Mouse (Mus musculus): ENCODE data around the gene Zfp277.
A peak's percentile ranks its signal among the peaks of the same experiment; 100 is the strongest.

Gene Zfp277

DNA sequence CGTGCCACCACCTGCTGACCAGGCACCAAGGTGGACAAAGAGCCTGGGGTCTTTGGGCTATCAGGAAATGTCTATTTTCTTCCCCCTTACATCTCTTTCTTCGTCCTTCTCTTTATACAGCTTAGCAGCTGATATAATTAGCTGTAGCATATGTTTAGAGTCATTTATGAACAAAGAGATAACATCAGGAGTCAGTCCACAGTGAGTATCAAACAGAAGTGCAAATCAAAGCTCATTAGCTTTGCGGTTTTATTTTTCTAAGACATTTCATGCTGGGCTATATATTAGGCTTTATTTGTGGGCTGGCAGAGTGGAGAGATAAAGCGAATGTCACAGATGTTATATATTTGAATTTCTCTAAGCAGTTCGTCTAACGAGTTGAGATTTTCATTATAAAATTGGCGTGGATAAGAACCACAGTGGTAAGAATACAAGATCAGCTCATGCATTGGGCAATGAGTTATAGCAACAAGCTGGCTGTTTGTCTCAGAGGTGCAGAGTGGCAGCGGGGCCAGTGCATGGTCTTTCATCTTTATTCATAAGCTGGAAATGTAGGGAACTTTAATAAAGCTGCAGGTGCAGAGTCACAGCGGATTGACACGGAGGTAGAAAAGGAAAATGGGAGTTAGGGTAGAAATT lies 98.5 kb downstream of the Zfp277 start:
- DNase-seq, result no peak

- DNase-seq, result peak; percentile 39 to 47
These were observed 104.3 kb downstream of the Zfp277 start for GRCm38 (mm10) chr12:40341443-40341842.

DNA sequence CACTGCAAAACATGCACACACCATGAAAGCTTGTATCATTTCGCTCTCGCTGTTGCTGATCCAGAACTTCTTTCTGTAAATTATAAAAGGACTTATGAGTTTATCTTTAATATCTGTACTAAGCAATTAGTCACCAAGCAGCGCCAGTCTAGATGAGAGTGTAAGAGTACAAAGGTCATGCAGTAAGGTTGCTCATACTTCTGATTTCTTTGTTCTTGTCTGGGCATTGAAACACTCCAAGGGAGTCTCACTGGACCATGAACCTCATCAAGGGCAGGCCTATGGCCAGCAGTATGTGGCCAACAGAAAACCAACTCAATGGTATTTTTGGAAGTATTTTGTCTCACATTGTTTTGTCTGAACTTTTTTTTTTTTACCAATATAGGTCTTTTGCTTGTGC lies 110.4 kb downstream of the Zfp277 start:
- DNase-seq, result peak; percentile 22 to 23

GRCm38 (mm10) chr12:40331467-40331866 lies 114.2 kb downstream of the Zfp277 start:
- DNase-seq, result no peak

GRCm38 (mm10) chr12:40327012-40327660 lies 118.6 kb downstream of the Zfp277 start:
- peak; percentile 58 to 61 for DNase-seq

DNA sequence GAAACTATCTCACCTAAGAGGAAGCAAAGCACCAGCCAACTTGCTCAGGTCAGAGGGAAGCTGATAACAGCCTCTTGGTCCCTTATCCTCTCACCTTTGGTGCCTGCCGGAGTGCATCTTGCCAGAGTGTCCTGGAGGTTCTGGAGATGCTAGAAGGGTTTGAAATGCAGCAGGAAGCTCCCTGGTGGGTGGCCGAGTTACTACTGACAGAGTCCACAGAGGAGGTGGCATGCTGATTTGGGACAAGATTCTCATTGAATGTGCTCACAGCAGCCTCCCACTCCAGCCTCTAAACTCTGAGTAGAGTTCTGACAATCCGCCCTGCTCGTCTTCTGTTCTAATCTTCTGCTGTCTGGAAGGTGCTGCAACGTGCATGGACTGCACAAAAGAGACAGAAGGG lies 120.1 kb downstream of the Zfp277 start:
- no peak for DNase-seq

GRCm38 (mm10) chr12:40324819-40325218 lies 120.9 kb downstream of the Zfp277 start:
- DNase-seq, result no peak

- no peak for DNase-seq
These were observed 130.6 kb downstream of the Zfp277 start for GRCm38 (mm10) chr12:40315146-40315545.

DNA sequence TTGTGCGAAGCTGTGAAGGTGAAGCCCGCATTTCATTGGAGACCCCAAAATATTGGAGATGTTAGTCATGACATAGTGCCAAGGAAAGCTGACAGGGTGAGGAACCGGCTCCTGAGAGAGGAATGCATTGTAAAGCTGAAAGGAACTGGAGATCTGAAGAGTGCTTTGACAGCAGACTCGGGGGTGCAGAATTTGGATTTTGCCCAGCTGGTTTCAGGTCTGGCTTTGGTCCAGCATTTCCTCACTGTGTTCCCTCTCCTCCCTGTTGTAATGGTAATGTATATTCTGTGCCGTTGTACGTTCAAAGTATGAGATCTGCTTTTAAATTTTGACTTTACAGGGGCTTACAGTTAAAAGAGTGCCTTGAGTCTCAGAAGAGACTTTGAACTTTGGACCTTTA lies 141.7 kb downstream of the Zfp277 start:
- no peak for DNase-seq

DNA sequence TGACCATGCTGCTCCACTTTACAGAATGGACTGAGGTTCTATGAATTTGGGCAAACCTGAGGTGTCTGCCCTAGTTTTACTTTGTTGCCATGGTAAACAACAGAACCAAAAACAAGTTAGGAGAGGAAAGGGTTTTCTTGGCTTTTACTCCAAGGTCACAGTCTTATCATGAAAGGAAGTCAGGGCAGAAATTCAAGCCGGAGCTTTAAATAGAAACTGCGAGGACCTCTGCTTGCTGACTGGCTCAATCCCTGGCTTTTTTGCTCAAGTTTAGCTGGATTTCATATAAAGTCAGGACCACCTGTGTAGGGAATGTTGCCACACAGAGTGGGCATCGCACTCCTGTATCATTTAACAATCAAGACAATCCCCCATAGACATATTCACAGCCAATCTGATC lies 147.1 kb downstream of the Zfp277 start:
- no peak for DNase-seq

DNA sequence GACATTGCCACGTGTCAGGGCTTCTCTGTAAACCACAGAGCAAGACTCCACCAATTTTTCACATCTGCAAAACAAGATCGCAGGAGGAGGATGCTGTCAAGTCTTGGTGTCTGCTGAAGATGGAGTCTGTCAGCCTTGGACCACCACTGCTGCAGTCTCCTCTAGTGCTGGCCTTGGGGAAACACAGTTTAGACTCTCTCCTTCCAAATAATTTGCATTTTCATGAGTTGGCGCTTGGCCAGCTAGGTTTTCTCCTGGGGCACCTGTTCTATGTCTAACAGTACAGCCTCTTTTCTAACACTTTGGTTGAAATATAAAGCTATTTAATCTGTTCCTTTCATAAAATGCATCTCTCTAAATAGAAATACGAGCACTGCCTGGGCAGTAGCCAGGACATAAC lies 159.2 kb downstream of the Zfp277 start:
- DNase-seq, result peak in 1 of 2 experiments; percentile 17

DNA sequence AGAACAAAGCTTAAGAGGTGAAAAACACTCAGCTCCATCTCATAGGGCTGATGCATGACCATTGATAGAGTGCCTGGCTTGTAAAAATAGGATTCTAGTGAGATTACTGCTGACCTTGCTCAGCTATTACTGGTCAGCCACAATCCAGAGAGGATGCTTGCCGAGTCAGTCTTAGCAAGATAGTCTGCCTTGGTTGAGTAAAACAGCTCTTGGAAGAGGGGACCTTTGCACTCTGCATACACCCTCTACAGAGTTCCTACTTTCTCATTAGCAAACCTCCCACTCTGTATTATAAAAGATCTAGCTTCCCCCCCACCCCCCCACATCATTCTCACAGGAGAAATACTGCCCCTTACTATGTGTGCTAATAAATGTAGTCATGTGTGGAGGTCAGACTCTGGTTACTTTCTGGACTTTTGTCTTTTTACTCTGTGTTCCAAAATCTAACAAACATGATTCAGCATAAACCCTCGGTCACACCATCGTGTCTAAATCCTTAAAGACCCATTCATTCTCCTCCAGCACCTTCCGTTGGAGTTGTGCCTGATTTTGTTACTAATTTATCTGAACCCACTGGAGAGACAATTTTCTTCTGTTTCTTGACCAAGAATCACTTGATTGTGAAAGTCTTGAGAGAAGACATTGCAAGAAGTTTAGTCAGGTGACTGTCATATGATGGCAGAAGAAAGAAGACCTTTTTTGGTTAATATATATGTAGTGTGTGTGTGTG lies 164.9 kb downstream of the Zfp277 start:
- peak; percentile 41 to 77 for DNase-seq

GRCm38 (mm10) chr12:40277581-40277980 lies 168.1 kb downstream of the Zfp277 start:
- no peak for DNase-seq

DNA sequence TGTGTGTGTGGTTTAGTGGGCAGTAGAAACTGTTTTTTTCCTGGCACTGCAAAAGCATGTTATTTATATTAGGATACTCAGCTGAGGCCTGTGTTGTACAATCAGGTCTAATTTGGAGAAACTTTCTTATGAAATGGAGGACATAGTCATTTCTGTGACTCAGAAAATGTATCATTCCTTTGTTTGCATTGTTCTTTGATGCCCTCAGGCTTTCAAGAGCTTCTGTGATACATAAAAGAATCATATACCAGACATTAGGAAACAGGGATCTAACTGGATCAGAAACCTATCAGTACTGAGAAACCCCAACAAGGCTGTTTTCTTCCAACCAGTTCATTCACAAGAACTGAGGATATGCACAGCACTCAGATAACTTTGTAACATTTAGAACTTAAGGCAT lies 170.8 kb downstream of the Zfp277 start:
- DNase-seq, result no peak

DNA sequence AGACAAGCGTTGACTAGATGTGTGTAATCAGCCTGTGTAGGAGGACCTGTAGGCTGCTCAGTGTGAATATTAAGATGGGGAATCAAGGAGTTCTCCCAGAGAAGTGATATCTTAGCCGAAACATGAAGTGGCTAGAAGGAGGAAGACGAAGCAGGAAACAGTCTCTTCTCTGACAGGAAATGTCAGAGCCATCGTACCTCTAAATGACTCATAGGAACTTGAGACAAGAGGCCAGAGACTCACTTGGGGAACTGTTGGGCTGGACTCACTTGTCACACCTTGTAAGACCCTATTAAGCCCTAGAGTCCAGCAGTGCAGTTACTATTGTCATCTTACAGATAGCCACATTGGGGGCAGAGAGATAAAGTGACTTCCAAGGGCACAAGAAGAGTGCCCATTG lies 172.4 kb downstream of the Zfp277 start:
- no peak for DNase-seq

- no peak for DNase-seq
These were observed 173.0 kb downstream of the Zfp277 start for GRCm38 (mm10) chr12:40272710-40273109.

- DNase-seq, result no peak
These were observed 177.4 kb downstream of the Zfp277 start for GRCm38 (mm10) chr12:40268313-40268712.

Measured in kidney, adult 8-10 months (tissue).